Mouse (Mus musculus): ENCODE measurements at regions not wholly inside any gene's neighbourhood (a gene's known extent, or its start where the extent isn't known, plus 50 kb on each side); places are given as distances from the start of the nearest gene placed in this dataset.

DNA sequence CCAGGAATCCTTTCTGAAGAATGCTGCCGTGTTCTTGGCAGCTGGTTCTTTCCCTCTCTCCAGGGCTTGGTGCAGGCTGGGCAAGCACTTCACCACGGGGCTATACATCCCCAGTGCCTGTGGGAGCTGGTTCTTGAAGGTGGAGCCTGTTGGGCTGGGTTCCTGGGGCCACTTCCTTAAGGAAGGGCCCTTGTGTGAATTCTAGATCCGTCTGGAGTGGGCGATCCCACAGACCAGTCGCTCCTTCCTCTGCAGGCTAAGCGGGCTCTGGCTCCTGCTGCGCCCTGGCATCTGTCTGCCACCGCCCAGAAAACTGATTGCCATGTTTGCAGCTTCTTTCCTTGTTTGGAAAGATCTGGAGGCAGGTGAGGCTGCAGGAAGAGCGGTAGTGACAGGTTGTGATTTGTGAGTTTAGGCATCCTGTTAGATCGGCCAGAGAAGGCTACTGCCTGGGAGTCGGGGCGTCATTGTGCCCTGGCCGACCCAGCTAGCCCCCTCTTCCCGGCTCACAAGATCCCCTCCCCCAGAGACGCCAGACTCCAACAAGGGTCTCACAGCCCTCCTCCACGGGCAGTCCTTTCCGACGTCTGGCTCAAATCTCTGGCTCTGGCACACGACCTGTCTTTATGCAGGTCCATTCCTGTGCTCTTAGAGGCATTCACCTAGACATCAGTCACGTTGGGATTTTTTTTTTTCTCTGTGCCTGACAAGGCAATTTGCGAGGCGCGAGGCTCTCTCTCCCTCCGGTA, 135.6 kb downstream of the Nectin1 start:
- Histone ChIP-seq H3K36me3 (ENCODE audit: control insufficient read depth, insufficient read depth, low read length) (no peaks in the 10 kb centered on the region), H3K4me3 (ENCODE audit: low read length) (peak overlapping the region; percentile 4), H3K4me2 (ENCODE audit: low read depth, low read length) (peak overlapping the region; percentile 29), H3K9ac (ENCODE audit: low read depth, low read length) (no peak overlapping the region), H3K4me1 (ENCODE audit: control insufficient read depth, insufficient read depth, low read length) (peaks cover 9% of the 10 kb centered on the region; the same call in 1 of the 2 replicates), H3K9me3 (ENCODE audit: control insufficient read depth, low read length) (no peaks in the 10 kb centered on the region), H3K27ac (ENCODE audit: low read length) (no peak overlapping the region), H3K27me3 (replicated peaks; ENCODE audit: control insufficient read depth, insufficient read depth, low read length) (peaks cover 26% of the 10 kb centered on the region)
- no peak for ATAC-seq
- 4% methylated on average over 24 of the region's 24 CpGs for WGBS

DNA sequence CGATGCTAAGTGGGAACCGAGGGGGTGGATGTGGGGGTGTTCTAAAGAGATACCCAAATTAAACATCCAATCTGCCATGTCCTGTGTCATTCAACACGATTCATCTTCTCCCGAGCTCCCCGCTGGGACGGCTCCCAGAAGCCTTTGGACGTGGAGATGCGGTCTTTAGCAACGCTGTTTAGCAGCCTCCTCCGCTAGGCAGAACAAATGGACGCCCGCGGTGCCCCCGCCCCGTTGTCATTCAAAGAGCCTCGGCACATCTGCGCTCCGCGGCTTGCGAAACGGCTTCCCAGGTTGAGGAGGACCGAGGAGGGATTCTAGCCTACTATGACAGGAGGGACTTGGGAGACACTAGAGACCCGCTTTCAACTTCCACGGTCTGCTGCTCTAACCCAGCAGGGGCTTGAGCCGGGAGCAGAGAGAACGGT, 136.2 kb downstream of the Nectin1 start:
- H3K4me1 ChIP-seq (ENCODE audit: control insufficient read depth, insufficient read depth, low read length), result peaks cover 9% of the 10 kb centered on the region; the same call in 1 of the 2 replicates
- H3K36me3 ChIP-seq (ENCODE audit: control insufficient read depth, insufficient read depth, low read length), result no peaks in the 10 kb centered on the region
- H3K27ac ChIP-seq (ENCODE audit: low read length), result no peak overlapping the region
- no peak for ATAC-seq
- WGBS, result 1% methylated on average over 26 of the region's 26 CpGs
- peak overlapping the region; percentile 4 for H3K4me3 ChIP-seq (ENCODE audit: low read length)
- H3K27me3 ChIP-seq (replicated peaks; ENCODE audit: control insufficient read depth, insufficient read depth, low read length), result peaks cover 26% of the 10 kb centered on the region
- H3K9me3 ChIP-seq (ENCODE audit: control insufficient read depth, low read length), result no peaks in the 10 kb centered on the region
- H3K9ac ChIP-seq (ENCODE audit: low read depth, low read length), result no peak overlapping the region
- peak overlapping the region; percentile 29 for H3K4me2 ChIP-seq (ENCODE audit: low read depth, low read length)

DNA sequence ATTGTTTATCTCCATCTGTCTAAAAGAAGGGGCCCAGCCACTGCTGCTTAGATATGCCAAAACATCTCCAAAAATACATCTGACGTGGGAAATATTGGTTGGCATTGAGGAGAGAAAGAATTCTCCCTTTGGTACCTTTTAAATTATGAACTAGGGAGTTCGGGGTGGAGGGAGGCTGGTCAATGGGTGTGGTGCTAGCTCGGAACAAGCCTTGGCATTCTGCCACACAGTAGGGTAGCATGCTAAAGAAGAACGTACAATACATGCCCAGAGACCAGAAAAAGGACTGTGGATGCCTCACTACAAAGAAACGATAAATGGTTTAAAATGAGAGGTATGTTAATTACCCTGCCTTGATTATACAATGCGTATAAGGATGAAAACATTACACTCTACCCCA, 149.3 kb downstream of the Nectin1 start:
- no peak overlapping the region for H3K4me2 ChIP-seq (ENCODE audit: low read depth, low read length)
- WGBS, result 59% methylated on average over 6 of the region's 6 CpGs
- no peak for ATAC-seq
- H3K27me3 ChIP-seq (replicated peaks; ENCODE audit: control insufficient read depth, insufficient read depth, low read length), result no peaks in the 10 kb centered on the region
- H3K36me3 ChIP-seq (ENCODE audit: control insufficient read depth, insufficient read depth, low read length), result no peaks in the 10 kb centered on the region
- no peaks in the 10 kb centered on the region for H3K9me3 ChIP-seq (ENCODE audit: control insufficient read depth, low read length)
- no peak overlapping the region for H3K27ac ChIP-seq (ENCODE audit: low read length)
- no peak overlapping the region for H3K9ac ChIP-seq (ENCODE audit: low read depth, low read length)
- no peaks in the 10 kb centered on the region for H3K4me1 ChIP-seq (ENCODE audit: control insufficient read depth, insufficient read depth, low read length)
- H3K4me3 ChIP-seq (ENCODE audit: low read length), result no peak overlapping the region

DNA sequence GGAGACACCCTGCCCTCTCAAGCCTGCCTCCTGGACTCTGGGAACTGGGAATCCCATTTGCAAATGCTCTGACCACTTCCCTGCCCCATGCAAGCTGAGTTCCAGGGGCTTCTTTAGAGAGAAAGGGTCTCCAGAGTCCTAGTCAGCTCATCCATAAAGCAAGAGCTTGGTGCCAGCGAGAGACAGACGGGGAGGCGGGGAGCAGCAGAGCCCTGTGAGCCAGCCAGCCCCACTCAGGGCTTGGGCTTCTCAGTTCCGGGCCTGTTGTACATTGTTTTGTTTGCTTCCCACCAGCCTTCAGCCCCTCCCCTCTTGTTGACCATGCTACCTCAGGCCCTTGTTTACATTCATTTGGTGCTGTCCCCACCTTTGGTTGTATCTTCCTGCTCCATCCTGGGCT, 143.9 kb upstream of the Thy1 start:
- no peak overlapping the region for H3K27ac ChIP-seq (ENCODE audit: low read length)
- H3K27me3 ChIP-seq (replicated peaks; ENCODE audit: control insufficient read depth, insufficient read depth, low read length), result no peaks in the 10 kb centered on the region
- WGBS, result 29% methylated on average over 4 of the region's 4 CpGs
- H3K9ac ChIP-seq (ENCODE audit: low read depth, low read length), result no peak overlapping the region
- no peak for ATAC-seq
- H3K9me3 ChIP-seq (ENCODE audit: control insufficient read depth, low read length), result no peaks in the 10 kb centered on the region
- no peaks in the 10 kb centered on the region for H3K4me1 ChIP-seq (ENCODE audit: control insufficient read depth, insufficient read depth, low read length)
- H3K36me3 ChIP-seq (ENCODE audit: control insufficient read depth, insufficient read depth, low read length), result no peaks in the 10 kb centered on the region
- H3K4me2 ChIP-seq (ENCODE audit: low read depth, low read length), result no peak overlapping the region
- H3K4me3 ChIP-seq (ENCODE audit: low read length), result no peak overlapping the region

DNA sequence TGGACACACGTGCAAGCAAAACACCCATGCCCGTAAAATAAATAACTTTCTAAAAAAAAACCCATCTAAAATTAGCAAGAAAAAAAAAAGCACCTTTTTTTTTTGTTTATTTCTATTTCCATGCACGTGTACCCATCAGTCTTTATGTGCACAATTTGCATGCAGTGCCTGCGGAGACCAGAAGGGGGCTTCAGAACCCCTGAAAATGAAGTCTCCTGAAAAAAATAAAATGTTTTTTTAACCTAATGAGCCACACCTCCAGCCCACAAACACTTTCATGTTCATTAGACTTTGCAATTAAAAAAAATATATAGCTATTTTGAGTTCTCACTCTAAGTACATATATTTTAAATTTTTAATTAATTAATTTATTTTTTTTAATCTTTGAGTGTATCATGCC, 134.9 kb upstream of the Thy1 start:
- Histone ChIP-seq H3K4me1 (ENCODE audit: control insufficient read depth, insufficient read depth, low read length) (no peaks in the 10 kb centered on the region), H3K4me2 (ENCODE audit: low read depth, low read length) (no peak overlapping the region), H3K27ac (ENCODE audit: low read length) (no peak overlapping the region), H3K9me3 (ENCODE audit: control insufficient read depth, low read length) (no peaks in the 10 kb centered on the region), H3K9ac (ENCODE audit: low read depth, low read length) (no peak overlapping the region), H3K36me3 (ENCODE audit: control insufficient read depth, insufficient read depth, low read length) (no peaks in the 10 kb centered on the region), H3K27me3 (replicated peaks; ENCODE audit: control insufficient read depth, insufficient read depth, low read length) (no peaks in the 10 kb centered on the region), H3K4me3 (ENCODE audit: low read length) (no peak overlapping the region)
- WGBS, result 83% methylated on average over 4 of the region's 4 CpGs
- no peak for ATAC-seq

DNA sequence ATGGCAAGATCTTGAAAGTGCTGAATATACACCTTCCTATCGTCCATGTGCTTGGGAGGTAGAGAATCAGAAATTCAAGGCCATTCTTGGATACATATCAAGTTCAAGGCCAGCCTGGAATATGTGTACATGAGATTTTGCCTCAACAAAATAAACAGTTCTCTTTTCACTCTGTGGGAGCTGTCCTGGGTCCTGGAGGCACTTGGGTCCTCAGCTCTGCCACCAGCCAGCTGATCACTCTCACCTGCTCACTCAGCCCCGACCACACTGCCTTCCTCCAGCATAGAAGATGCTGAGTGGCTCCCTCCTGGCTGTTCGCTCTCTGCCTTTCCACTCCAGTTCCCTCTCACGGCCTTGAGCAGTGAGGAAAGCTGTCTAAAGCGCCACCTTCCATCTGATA, 128.2 kb upstream of the Thy1 start:
- no peaks in the 10 kb centered on the region for H3K9me3 ChIP-seq (ENCODE audit: control insufficient read depth, low read length)
- no peak overlapping the region for H3K4me2 ChIP-seq (ENCODE audit: low read depth, low read length)
- no peaks in the 10 kb centered on the region for H3K4me1 ChIP-seq (ENCODE audit: control insufficient read depth, insufficient read depth, low read length)
- no peak overlapping the region for H3K9ac ChIP-seq (ENCODE audit: low read depth, low read length)
- H3K27ac ChIP-seq (ENCODE audit: low read length), result no peak overlapping the region
- H3K4me3 ChIP-seq (ENCODE audit: low read length), result no peak overlapping the region
- no peak for ATAC-seq
- H3K36me3 ChIP-seq (ENCODE audit: control insufficient read depth, insufficient read depth, low read length), result no peaks in the 10 kb centered on the region
- H3K27me3 ChIP-seq (replicated peaks; ENCODE audit: control insufficient read depth, insufficient read depth, low read length), result 0 out of 2 replicates have a peak, but pooled peaks cover 2% of the 10 kb centered on the region
- 61% methylated on average over 5 of the region's 5 CpGs for WGBS

DNA sequence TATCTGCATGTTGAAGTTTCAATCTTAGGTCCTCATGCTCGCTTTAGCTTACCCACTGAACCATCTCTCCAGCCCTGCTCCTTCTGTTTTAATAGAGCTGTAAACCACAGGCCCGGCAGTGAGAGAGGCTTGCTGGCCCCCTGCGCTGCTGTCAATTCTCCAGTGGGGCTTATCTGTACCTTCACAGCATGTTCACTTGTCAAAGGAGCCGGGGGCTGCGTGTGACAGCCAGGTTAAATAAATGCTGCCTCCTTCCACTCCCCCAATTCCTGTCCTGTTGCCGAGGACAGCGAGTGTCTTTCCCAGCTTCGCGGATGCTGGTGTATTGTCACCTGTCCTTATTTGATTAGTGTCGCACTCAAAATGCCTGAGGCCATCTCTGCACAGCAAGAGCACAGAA, 125.7 kb upstream of the Thy1 start:
- WGBS, result 43% methylated on average over 10 of the region's 10 CpGs
- Histone ChIP-seq H3K4me1 (ENCODE audit: control insufficient read depth, insufficient read depth, low read length) (no peaks in the 10 kb centered on the region), H3K9ac (ENCODE audit: low read depth, low read length) (no peak overlapping the region), H3K9me3 (ENCODE audit: control insufficient read depth, low read length) (no peaks in the 10 kb centered on the region), H3K27ac (ENCODE audit: low read length) (no peak overlapping the region), H3K27me3 (replicated peaks; ENCODE audit: control insufficient read depth, insufficient read depth, low read length) (peaks cover 14% of the 10 kb centered on the region), H3K4me3 (ENCODE audit: low read length) (no peak overlapping the region), H3K36me3 (ENCODE audit: control insufficient read depth, insufficient read depth, low read length) (no peaks in the 10 kb centered on the region), H3K4me2 (ENCODE audit: low read depth, low read length) (no peak overlapping the region)
- no peak for ATAC-seq

DNA sequence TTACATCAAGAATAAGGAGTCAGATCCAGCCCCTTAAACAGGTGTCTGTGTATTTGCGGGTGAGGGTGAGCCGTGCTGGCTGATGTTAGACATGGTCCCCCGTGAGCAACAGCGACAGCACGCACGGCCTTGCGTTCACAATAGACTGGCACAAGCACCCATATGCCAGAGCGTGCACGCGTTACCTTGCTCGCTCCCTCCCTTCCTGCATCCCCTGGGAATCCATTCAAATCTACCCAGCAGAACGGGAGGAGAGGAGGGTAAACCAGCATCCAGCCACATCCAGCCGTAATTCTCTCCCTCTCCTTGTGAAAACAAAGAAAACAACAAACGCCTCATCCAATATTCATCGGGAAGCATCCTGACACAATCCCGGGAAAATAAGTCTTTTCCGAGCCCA, 124.2 kb upstream of the Thy1 start:
- Histone ChIP-seq H3K9ac (ENCODE audit: low read depth, low read length) (no peak overlapping the region), H3K27ac (ENCODE audit: low read length) (no peak overlapping the region), H3K4me1 (ENCODE audit: control insufficient read depth, insufficient read depth, low read length) (no peaks in the 10 kb centered on the region), H3K27me3 (replicated peaks; ENCODE audit: control insufficient read depth, insufficient read depth, low read length) (peaks cover 21% of the 10 kb centered on the region), H3K4me3 (ENCODE audit: low read length) (no peak overlapping the region), H3K36me3 (ENCODE audit: control insufficient read depth, insufficient read depth, low read length) (no peaks in the 10 kb centered on the region), H3K4me2 (ENCODE audit: low read depth, low read length) (no peak overlapping the region), H3K9me3 (ENCODE audit: control insufficient read depth, low read length) (no peaks in the 10 kb centered on the region)
- no peak for ATAC-seq
- 81% methylated on average over 17 of the region's 17 CpGs for WGBS

DNA sequence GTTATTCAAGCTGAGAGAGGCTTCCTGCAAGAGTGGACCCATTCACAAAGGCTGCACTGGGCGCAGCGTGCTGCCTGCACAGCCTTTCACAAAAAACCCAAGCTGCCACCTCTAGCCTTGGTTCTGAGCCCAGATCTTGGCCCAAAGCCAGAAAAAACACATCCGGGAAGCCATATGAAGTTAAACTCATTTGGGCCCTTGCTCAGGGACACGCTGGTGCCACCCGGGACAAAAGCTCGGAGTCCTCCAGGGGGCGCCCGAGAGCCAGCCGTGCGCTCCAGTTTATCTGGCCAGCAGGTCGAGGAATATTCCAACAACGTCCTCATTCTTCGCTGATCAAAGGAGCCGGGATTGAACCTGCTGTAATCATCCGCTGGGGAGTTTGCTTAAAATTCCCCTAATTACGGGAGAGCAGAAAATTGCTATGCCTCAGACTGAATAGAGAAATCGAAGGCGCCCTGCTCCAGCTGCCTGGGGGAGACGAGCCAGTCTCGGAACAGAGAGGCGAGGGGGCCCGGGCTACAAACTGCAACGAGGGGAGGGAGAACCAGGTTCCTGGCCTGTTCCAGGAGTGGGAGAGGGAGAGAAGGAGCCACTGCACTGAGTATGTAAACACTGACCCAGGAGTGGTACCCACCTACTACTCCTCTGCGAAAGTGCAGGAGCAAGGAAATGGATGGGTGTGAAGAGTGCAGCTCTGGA, 123.0 kb upstream of the Thy1 start:
- H3K9me3 ChIP-seq (ENCODE audit: control insufficient read depth, low read length), result no peaks in the 10 kb centered on the region
- peak overlapping the region; percentile 28; the same call in 1 of the 2 replicates for H3K4me2 ChIP-seq (ENCODE audit: low read depth, low read length)
- H3K9ac ChIP-seq (ENCODE audit: low read depth, low read length), result no peak overlapping the region
- no peak overlapping the region for H3K4me3 ChIP-seq (ENCODE audit: low read length)
- H3K27me3 ChIP-seq (replicated peaks; ENCODE audit: control insufficient read depth, insufficient read depth, low read length), result peaks cover 21% of the 10 kb centered on the region
- no peaks in the 10 kb centered on the region for H3K4me1 ChIP-seq (ENCODE audit: control insufficient read depth, insufficient read depth, low read length)
- 13% methylated on average over 24 of the region's 24 CpGs for WGBS
- ATAC-seq, result no peak
- H3K36me3 ChIP-seq (ENCODE audit: control insufficient read depth, insufficient read depth, low read length), result no peaks in the 10 kb centered on the region
- H3K27ac ChIP-seq (ENCODE audit: low read length), result no peak overlapping the region
